Mouse (Mus musculus) left cerebral cortex, adult 8-10 months (tissue): Measurements from ENCODE around the gene Rnf121. TPM values are rescaled to one million over a fixed set of nuclear protein-coding genes. Genes with fewer than 3 reads are reported as not detected.

Source experiments
- DNase-seq, 2 experiments: peaks; one replicate each; pipeline ENCODE4 v3.0.0; 2022; ENCODE audit warnings: low spot score in 2 of 2
- total RNA-seq, 4 experiments: library from RNA; stranded (reverse); gene quantifications; 2 replicates each; pipeline ENCODE4 v1.2.4; 2022

Rnf121 gene
- 10 to 100 TPM; 45.4 to 51.5 (median 47.8) TPM for total RNA-seq

DNA sequence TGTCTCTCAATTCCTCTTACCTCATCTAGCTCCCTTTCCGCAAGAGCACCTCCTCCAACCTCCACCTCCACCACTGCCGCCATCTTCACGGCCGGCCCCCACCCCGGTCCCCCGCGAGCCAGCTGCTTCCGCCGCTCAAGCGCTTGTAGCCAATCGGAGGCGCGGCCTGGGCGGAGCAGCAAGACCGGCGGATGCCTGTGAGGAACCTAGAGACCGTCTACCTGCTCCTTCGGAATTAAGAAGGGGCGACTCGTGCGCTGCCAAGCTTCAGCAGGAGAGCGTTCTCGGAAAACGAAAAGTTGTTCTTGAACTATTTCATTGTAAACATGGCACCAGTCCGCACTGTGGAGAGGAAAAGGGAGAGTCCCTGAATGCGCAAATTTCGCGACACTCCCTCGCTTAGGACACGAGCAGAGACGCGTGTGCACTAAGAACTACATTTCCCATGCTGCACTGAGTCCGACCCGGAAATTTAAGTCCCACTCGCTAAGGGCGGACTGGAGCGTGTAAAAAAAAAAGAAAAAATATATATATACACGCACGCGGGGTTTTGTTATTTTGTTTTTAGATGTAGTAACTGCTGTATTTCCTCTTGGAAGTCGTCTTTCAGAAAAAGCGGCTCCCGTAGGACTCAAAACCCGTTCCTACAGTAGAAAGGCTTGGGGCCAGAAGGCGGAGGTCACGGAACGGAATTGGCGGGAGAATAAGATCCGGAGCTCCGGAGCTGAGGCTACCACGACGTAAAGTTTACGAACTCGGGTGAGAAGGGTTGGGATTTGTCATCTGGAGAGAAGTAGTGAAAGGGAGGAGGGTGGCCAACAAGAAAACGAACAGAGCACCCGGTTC is at the start of gene Rnf121, which contains the start of the genes Xndc1 and Xntrpc:
Gene Rnf121, minus strand, starts transcription at position 424 of the 846 bp plus-strand sequence.
Gene Xndc1, plus strand, starts transcription at position 466 of the 846 bp plus-strand sequence.
Gene Xntrpc, plus strand, starts transcription at position 668 of the 846 bp plus-strand sequence.
- DNase-seq, result peak; percentile 89 to 93

DNA sequence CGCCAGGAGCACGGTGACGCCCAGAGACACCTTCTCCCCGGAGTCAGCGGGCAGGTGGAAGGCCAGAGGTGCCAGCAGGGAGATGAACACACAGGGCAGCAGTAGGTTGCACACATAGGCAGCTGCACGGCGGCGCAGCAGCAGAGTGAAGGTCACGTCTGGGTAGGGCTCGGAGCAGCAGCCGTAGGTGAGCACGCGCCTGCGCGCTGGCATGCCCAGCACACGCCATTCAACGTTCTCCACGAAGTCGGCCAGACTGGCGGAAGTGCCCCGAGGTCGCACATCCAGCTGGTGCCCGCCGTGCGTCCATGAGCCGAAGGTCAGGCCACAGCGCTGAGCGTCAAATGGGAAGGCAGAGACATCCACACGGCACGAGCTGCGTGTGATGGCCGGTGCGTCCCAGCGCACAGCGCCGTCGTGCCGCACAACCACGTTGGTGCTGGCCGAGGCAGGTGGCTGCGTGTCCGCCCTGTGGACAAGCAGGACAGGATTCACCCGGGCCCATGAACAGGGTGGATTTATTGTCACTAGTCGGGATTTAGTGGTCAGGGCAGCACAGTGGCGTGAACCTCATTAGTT is 48.0 kb upstream of the Rnf121 start:
- no peak for DNase-seq

DNA sequence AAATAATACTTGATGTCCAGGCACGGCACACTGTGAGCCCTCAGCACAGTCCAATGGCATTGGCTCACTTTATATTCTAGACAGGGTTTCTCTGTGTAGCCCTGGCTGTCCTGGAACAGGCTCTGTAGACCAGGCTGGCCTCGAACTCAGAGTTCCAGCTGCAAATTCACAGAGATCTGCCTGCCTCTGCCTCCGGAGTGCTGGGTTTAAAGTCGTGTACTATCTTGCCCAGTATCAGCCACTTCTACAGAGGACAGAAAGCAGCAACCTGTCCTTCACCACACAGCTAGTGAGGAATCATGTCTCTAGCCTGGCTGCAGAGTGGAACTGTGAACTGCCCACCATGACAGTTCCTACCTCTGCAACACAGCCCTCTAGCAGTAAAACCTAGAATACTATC is 44.5 kb upstream of the Rnf121 start:
- no peak for DNase-seq

DNA sequence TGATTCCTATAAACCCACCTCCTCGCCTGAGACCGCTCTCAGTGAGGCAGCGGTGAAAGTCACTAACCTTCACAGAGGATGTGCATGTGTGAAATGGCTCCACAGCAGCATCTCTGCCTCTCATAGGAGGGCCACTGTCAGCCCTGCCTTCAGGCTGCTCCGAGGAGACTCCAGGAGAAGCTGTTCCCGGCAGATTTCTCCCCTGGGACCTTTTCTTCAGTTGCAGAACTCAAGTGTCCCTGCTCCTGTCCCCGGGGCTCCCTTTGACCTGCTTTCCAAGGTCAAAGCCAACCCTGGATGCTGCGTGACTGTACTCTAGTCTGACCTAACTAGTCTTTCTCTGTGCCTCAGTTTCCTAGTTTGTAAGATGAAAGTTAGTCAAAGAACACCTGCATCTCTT is 43.9 kb upstream of the Rnf121 start, which contains the start of gene Art5:
Gene Art5, minus strand, starts transcription at position 319 of the 400 bp plus-strand sequence.
- no peak for DNase-seq

DNA sequence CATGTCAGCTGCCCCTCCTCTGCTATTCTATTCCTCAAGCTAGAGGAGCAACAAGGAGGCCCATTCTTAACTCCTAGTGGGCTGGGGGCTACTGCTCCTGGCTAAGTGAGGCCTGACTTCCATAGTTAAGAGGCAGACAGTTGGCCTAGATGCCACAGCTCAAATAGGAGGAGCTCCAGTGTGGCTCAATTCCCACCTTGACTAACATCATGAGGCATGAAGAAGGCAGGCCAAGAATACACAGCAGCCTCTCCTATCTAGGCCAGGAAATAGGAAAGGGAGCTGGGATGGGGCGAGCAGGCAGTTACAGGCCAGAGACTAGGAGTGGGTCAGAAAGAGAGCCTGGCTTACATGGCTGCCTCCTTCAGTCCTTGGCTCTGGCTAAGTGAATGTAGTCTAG is 42.9 kb upstream of the Rnf121 start:
- no peak for DNase-seq

DNA sequence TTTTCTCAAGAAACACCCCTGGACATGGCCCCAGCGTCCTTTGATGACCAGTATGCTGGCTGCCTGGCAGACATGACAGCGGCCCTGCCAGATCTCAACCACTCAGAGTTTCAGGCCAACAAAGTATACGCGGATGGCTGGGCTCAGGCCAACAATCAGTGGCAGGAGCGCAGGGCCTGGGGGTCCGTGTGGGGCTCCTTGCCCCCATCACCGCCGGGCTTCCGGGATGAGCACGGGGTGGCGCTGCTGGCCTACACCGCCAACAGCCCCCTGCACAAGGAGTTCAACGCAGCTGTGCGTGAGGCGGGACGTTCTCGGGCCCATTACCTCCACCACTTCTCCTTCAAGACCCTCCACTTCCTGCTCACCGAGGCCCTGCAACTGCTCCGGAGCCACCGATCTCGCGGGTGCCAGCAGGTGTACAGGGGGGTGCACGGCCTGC is 41.5 kb upstream of the Rnf121 start:
- DNase-seq, result no peak

DNA sequence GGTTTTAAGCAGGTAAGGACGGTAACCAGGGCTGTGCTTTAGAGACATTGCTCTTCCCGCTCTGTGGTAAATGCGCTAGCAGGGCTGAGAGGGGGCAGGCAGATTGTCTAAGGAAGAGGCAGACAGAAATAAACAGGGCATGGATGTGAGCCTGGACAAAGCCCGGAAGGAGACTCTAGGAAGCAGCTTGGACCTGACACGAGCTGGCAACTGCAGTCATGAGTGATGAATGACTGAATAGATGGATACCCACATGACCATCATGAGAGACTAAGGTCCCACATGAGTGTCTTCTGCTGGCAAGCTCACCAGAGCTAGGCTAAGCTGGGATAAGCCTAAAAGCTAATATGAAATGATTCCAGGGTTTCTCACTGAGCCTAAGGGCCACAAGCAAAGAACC is 38.9 kb upstream of the Rnf121 start:
- DNase-seq, result no peak

DNA sequence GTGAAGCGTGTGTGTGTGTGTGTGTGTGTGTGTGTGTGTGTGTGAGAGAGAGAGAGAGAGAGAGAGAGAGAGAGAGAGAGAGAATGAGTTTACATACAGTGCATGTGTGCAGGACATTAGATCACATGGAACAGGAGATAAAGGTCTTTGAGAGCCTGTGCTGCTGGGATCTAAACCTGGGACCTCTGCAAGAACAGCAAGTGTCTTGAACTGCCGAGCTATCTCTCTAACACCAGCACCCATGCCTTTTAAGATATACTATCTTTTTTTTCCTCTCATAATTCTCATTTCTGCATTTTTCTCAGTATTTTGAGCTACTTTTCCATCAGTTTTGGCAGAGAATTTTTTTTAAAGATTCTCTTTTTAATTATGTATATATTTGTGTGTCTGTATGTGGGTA is 38.3 kb upstream of the Rnf121 start:
- no peak for DNase-seq

DNA sequence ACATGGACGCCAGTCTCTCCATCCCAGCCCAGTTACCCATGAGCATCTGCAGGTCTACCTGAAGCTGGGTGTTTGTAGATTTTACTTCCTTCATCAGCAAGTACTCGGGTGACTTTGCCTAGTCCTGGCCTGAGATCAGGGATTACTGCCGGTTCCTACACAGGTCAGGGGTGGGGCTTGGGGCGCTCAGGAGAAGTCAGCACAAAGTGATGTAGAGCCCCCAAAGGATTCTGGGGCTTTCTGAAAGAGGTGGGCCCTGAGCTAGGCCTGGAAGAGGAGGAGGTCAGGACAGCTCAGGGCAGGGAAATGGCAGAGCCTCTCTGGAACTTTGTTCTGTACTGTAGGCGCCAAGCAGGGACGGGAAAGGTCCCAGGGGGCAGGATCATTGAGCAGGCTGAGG is 37.4 kb upstream of the Rnf121 start:
- no peak for DNase-seq

DNA sequence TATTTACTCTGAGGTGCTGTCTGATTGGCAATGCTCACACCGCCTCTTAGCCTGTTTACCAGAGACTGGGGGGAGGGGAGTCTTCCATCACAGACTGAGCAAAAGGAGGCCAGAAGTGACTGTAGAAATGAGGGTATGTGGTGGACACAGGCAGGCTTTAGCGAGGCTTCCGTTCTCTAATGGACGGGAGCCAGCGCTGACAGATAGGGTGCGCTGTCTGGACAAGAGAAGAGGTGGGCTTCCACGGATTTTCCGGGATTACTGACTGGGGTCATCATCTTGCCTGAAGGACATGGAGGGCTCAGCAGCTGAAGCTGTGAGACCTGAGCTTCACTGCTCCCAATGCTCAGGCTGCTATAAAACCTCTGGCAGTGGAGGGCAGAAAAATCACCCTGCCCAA is 37.0 kb upstream of the Rnf121 start:
- DNase-seq, result no peak

DNA sequence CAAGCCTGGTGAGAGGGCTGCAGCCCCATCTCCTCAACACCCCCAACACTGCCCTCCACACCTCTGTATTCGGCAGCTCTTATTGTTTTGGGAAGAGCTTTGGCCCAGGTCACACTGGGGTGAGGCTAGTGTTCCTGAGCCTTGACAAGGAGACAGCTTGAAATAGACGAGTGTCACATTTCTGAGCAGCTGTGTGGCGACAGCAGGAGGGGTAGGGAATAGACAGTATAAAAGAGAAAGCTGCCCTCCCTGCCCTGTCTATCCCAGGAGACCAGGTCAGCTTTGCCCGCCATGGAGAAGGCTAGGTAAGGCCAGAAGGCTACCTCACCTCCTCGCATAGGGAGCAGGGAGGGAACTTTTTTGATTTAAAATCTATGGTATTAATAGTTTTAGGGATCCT is 36.2 kb upstream of the Rnf121 start, which contains the start of gene Art1:
Gene Art1, plus strand, starts transcription at position 257 of the 400 bp plus-strand sequence.
- DNase-seq, result no peak

DNA sequence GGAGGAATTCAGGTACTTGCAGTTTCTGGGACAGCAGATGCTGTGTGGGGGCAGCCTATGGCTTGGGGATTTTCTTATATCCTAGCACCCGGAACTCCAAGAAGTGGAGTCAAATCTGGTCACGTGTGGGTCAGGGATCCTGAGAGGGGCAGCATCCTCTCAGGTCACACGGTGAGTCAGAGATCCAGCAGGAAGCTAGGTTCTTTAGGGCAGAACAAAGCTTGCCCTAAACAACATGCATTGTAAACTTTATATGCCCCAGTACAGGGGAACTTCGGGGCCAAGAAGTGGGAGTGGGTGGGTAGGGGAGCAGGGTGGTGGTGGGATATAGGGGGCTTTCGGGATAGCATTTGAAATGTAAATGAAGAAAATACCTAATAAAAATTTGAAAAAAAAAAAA is 35.6 kb upstream of the Rnf121 start:
- no peak for DNase-seq

DNA sequence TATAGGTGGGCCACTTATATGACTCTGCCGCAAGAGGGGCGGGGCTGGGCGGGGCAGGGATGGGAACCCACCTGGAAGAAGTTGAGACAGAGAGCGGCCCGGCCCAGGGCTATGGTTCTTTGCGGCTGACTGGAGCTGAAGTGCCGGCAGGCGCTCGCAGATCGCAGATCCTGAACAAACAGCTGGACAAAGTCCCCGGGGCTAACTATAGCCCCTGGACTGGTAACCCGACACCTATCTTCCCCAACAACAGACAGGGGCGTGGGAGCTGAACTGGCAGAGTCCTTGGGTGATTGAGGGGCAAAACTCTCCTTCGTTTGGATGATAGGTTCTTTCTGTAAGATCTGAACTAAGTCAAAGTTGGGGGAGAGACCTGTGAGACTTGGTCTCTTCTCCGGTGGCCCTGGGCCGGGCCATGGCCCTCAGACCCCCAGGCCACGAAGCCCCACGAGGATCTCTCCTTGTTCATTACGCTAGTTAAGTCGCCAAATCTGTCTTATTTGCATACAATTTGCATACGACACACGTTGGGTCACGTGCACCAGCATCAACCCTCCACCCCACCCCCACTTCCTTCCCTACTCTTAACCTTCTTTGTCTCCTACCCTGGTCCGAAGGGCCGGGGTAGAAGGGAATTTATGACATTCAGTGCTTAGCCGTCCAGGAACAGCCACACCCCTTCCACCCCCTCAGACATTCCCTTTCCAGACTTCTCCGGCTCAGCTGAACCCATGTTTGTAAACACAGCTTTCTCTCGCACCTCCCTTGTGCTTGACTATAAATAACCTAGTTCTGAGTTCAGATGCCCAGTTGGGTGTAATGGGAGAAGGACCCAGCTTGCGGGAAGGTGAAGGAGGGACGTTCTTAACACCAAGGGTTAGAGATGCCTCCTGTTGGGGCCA is 34.7 kb upstream of the Rnf121 start:
- no peak for DNase-seq

DNA sequence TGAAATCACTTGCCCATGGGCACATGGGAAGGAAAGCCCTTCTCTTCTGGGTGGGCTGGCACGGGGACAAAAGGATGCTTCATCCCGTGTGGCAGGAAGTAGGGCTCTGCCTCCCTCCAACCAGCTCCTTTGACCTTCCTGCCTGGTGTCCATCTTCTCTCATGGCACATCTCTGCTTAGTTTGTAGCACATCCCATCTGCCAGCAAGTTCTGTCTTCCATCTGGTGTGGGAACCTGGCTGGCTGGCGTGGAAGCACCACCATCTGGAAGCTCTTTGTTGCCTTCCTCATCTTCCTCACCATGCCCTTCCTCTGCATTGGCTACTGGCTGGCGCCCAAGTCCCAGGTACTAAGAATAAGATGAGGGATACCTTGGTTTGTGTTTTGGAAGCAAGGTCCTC is 22.1 kb upstream of the Rnf121 start:
- peak in 1 of 2 experiments; percentile 45 for DNase-seq

DNA sequence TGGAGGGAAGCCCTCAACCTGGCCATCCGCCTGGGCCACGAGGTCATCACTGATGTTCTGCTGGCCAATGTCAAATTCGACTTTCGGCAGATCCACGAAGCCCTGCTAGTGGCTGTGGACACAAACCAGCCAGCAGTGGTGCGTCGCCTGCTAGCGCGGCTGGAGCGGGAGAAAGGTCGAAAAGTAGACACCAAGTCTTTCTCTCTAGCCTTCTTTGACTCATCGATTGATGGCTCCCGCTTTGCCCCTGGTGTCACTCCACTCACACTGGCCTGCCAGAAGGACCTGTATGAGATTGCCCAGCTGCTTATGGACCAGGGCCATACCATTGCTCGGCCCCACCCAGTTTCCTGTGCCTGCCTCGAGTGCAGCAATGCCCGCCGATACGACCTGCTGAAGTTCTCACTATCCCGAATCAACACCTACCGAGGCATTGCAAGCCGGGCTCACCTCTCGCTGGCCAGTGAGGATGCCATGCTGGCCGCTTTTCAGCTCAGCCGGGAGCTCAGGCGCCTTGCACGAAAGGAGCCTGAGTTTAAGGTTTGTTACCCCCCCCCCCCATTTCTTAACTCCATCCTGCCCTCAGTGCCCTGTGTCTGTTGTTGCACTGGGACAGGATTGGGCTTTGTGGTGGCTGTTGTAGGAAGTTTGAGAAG is 18.9 kb upstream of the Rnf121 start:
- DNase-seq, result no peak

DNA sequence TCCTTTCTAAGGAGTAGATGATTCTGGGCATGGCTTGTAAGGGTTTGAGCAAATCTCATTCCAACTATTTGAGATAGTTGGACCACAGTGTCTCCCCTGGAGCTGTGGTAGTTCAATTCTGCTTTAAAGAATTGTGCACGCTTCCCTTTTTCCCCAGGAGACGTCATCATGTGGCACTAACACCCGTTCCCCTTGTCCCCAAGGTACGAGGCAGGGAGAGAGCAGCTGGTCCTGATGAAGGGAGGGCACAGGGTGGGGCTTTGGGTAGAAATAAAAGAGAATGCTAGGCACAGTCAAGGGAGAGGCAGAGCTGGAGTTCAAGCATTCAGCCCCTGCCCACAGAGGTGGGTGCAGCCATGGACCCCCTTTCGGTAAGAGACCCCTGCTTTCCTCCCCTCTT is 17.5 kb upstream of the Rnf121 start, which contains the start of gene Trpc2:
Gene Trpc2, plus strand, starts transcription at position 301 of the 400 bp plus-strand sequence.
- no peak for DNase-seq

DNA sequence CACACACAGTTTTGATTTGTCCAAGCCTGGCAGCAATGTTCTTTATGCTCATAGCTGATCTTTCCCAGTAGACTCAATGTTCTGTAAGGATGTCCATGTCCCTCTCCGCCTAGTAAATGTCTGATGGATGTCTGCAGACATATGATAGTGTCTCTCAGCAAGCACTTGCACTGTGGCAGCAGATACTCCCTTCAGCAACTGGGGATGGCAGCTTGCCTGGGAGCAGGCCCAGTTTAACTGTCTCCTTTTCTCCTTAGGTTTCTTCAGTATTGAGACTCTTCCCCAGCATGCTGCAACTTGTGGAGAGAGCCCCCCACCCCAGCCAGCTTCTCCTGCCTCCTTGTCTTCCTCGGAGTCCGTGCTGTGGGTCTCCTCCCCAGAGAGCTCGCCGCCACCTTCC is 16.5 kb upstream of the Rnf121 start:
- DNase-seq, result no peak

DNA sequence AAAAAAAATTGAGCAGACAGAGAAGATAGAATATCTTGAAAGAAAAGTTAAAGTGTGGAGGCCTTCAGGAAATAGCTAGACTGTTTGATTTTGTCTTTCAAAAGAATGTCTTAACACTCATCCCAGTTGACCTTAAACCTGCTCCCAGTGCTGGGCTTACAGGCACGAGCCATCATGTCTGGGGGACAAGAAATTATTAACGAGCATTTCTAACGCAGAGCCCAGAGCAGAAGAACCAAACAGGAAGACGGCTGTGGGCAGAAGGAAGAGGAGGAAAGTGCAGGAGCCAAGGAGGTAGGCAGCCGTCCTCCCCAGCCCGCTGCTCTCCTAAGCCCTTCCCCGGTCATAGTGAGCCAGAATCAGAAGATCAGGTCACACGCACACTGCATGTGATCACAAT is 15.0 kb upstream of the Rnf121 start:
- DNase-seq, result no peak

DNA sequence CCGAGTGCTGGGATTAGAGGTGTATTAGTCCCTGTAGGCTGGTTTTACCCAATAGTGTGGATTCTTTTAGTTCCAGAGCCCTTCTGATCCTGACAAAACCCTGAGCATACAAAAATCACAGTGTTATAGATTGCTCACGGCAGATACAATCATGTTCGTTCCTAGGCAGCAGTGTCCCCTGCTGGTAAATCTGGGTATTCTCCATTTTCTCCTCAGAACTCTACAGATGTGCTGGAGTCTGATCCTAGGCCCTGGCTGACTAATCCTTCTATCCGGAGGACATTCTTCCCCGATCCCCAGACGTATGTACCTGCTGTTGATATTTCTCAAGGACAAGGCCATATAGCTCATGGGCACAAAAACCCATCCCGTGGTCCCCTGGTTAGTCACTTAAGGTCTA is 13.2 kb upstream of the Rnf121 start:
- DNase-seq, result no peak

DNA sequence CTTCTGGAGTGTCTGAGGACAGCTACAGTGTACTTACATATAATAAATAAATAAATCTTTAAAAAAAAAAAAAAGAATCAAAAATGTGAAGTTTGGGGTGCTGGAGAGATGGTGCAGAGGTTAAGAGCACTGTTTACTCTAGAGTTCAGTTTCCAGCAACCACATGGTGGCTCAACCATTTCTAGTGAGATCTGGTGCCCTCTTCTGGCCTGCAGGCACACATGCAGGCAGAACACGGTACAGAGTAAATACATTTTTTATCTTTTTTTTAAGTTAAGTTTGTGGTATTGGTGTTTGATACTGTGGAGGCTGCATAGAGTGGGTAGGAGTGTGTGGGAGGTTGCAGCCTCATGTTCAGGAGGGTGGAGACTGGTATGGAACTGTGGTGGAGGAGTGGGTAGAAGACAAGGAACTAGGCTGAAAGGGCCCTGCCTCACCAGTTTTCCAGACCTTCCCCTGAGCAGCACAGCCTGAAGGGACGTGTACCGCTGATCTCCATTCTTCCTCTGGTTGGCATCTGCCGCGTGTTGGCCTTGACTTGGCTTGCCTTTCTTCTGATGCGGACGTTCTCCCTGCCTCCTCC is 11.5 kb upstream of the Rnf121 start:
- DNase-seq, result no peak

DNA sequence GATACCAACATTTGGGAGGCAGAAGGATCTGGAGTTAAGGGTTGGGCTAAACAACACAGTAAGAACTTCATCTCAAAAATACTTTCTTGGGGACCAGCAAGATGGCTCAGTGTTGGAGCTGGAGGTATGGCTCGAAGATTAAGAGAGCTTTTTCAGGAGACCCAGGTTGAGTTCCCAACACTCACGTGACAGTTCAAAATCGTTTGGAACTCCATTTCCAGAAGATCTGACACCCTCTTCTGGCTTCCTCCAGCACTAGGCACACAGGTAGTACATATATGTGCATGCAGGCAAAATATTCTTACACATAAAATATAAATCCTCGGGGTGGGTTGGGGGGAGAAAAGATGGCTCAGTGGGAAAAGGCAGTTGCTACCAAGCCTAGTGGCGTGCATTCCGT is 1.1 kb upstream of the Rnf121 start:
- no peak for DNase-seq
